Mouse (Mus musculus) megakaryocyte, embryonic 14.5 days (primary cell): ENCODE data around the gene Plekha1. TPM values are rescaled to one million over a fixed set of nuclear protein-coding genes. Genes with fewer than 3 reads are reported as not detected.

Experiments used
- H3K27me3 ChIP-seq: replicated peaks from 2 replicates; pipeline ENCODE3; 2012; ENCODE audit warnings: inconsistent platforms
- H3K36me3 ChIP-seq: replicated peaks from 2 replicates; pipeline ENCODE3; 2012; ENCODE audit warnings: low read length, inconsistent platforms, mixed read lengths
- H3K4me1 ChIP-seq: 2 replicates; pipeline ENCODE4 v1.6.1; 2012; ENCODE audit warnings: inconsistent platforms
- H3K4me3 ChIP-seq: replicated peaks from 2 replicates; pipeline ENCODE3; 2012; ENCODE audit warnings: moderate library complexity, mild to moderate bottlenecking, inconsistent platforms
- H3K9me3 ChIP-seq: 2 replicates; pipeline ENCODE4 v1.6.1; 2012; ENCODE audit warnings: inconsistent platforms
- FLI1 ChIP-seq: IDR thresholded peaks from 2 replicates; pipeline ENCODE4 v1.6.1; 2012; ENCODE audit warnings: low read length, inconsistent platforms, mixed read lengths
- GATA1 ChIP-seq: IDR thresholded peaks from 3 replicates; pipeline ENCODE4 v1.6.1; 2012; ENCODE audit warnings: mixed read lengths, low read length, inconsistent platforms, borderline replicate concordance
- polyA plus RNA-seq: library from polyadenylated mRNA; stranded (reverse); fragments of >175 nt; gene quantifications from 2 replicates; pipeline ENCODE4 v1.2.3, GENCODE M21; 2012; ENCODE audit warnings: low replicate concordance; ENCODE audit not compliant: insufficient read depth

Plekha1 gene
- polyA plus RNA-seq = 0.56 and 2.1 TPM in 2 replicates

DNA sequence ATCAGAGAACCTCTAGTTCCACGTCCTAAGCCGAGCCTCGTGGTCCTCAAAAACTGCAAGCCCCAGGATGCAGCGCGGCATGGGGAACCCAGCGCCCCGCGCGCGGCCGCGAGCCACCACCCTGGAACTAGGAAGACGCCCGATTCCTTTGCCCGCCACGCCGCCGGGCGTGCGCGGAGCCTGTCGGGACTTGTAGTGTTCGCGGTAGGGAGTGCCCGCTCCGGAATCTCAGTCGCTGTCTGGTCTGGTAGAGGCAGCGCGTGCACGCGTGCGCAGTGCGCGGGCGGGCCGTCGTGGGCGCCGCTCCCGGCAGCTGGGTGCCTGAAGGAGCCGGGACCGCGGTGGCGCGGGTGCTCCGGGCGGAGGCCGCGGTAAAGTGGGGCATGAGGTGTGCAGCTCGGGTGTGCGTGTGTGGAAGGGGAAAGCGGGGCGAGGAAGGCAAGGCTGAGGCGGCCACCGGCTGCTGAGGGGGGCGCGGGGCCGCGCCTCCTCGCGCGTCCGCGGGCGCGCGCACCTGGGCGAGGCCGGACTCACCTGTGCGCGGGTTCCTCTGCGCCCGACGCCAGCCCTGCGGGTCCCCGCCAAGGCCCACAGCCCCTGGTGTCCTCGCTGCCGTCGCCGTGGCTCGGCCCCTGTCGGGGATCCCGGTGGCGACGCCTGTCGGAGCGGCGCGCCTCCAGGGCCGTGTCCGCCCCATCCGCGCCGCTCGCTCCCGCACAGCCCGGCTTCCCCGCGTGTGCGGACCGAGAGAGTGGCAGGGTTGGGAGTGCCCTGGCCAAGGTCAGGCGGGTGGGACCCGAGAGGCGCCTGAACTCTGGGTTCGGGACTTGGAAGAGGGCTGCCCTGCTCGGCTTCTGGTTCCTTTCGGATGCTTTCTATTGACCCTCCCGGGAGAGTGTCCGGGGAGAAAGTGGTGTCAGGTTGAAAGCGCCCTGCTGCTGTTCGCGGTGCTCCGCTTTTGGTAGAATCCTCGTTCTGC lies at the start of gene Plekha1:
TSS of gene Plekha1 (plus strand) at position 144 of the 979 bp plus-strand sequence.
- H3K36me3 ChIP-seq = no peaks in the 10 kb centered on the region
- H3K27me3 ChIP-seq = peaks cover 59% of the 10 kb centered on the region
- H3K4me3 ChIP-seq = peak within 1 kb of the TSS; percentile 94
- no peak for TF ChIP-seq GATA1
- no peak for TF ChIP-seq FLI1
- no peaks in the 10 kb centered on the region for H3K9me3 ChIP-seq
- peaks cover 15% of the 10 kb centered on the region for H3K4me1 ChIP-seq

GRCm38 (mm10) chr7:130816243-130816642 lies 49.3 kb upstream of the Plekha1 start:
- Histone ChIP-seq H3K27me3 (peaks cover 13% of the 10 kb centered on the region), H3K9me3 (no peaks in the 10 kb centered on the region), H3K4me3 (no peak overlapping the region), H3K4me1 (peaks cover 4% of the 10 kb centered on the region; the same call in 1 of the 2 replicates), H3K36me3 (no peaks in the 10 kb centered on the region)
- TF ChIP-seq GATA1 = no peak
- no peak for TF ChIP-seq FLI1

DNA sequence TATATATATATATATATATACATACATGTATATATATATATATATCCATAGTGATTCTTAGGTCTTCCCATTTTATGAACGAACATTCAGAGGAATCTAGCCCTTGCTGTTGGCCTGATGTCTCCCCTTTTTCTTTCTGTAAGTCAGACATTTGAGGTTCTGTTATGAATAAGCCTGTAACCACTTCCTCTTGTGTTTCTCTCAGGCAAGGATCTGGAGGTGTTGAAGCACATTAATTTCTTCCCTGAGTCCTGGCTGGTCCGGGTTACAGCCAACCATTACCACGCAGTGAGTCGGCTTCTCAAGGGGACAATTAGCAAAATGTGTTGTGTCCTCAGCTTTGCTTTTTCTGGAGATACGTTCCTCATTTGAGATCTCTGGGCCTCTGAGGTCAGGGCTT lies 46.7 kb upstream of the Plekha1 start:
- H3K9me3 ChIP-seq = no peaks in the 10 kb centered on the region
- no peak for TF ChIP-seq FLI1
- H3K4me3 ChIP-seq = no peak overlapping the region
- H3K36me3 ChIP-seq = no peaks in the 10 kb centered on the region
- H3K4me1 ChIP-seq = peaks cover 4% of the 10 kb centered on the region; the same call in 1 of the 2 replicates
- H3K27me3 ChIP-seq = peaks cover 21% of the 10 kb centered on the region

DNA sequence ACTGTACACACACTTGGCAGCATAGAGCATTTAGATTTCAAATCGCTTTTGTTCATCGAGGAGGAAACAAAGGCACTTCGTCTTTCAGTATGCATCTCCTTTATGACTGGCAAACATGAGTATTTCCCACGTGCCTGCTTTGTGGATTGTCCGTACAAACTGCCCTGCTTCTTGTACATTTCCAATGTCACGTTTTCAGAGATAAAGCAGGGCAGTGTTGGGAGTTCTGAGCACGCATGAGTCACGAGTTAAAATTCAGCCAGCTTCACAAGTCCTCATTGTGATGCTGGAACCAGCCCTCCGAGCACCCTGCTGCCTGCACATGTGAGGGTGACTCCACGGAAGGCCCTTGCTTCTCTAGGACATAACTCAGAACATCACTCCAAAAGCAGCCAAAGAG lies 45.9 kb upstream of the Plekha1 start:
- no peak for TF ChIP-seq FLI1
- TF ChIP-seq GATA1 = no peak
- H3K36me3 ChIP-seq = no peaks in the 10 kb centered on the region

GRCm38 (mm10) chr7:130823992-130824391 lies 41.6 kb upstream of the Plekha1 start:
- Histone ChIP-seq H3K27me3 (peaks cover 36% of the 10 kb centered on the region), H3K36me3 (no peaks in the 10 kb centered on the region), H3K4me1 (peaks cover 9% of the 10 kb centered on the region), H3K4me3 (no peak overlapping the region), H3K9me3 (no peaks in the 10 kb centered on the region)
- no peak for TF ChIP-seq GATA1
- TF ChIP-seq FLI1 = no peak

More for the DNA sequence above, 45.9 kb upstream of the Plekha1 start:
- peaks cover 23% of the 10 kb centered on the region for H3K27me3 ChIP-seq
- H3K4me3 ChIP-seq = no peak overlapping the region
- peaks cover 4% of the 10 kb centered on the region; the same call in 1 of the 2 replicates for H3K4me1 ChIP-seq
- H3K9me3 ChIP-seq = no peaks in the 10 kb centered on the region

- H3K4me1 ChIP-seq = peaks cover 8% of the 10 kb centered on the region; the same call in 1 of the 2 replicates
- no peak for TF ChIP-seq FLI1
- no peak for TF ChIP-seq GATA1
- H3K4me3 ChIP-seq = peak overlapping the region; percentile 60
- no peaks in the 10 kb centered on the region for H3K9me3 ChIP-seq
- no peaks in the 10 kb centered on the region for H3K36me3 ChIP-seq
- peaks cover 32% of the 10 kb centered on the region for H3K27me3 ChIP-seq
Observed at GRCm38 (mm10) chr7:130826343-130826742, 39.2 kb upstream of the Plekha1 start.

GRCm38 (mm10) chr7:130827431-130827830 lies 38.1 kb upstream of the Plekha1 start:
- no peaks in the 10 kb centered on the region for H3K36me3 ChIP-seq
- H3K4me3 ChIP-seq = no peak overlapping the region
- no peaks in the 10 kb centered on the region for H3K9me3 ChIP-seq
- H3K4me1 ChIP-seq = peaks cover 8% of the 10 kb centered on the region; the same call in 1 of the 2 replicates
- no peak for TF ChIP-seq FLI1
- H3K27me3 ChIP-seq = peaks cover 31% of the 10 kb centered on the region

DNA sequence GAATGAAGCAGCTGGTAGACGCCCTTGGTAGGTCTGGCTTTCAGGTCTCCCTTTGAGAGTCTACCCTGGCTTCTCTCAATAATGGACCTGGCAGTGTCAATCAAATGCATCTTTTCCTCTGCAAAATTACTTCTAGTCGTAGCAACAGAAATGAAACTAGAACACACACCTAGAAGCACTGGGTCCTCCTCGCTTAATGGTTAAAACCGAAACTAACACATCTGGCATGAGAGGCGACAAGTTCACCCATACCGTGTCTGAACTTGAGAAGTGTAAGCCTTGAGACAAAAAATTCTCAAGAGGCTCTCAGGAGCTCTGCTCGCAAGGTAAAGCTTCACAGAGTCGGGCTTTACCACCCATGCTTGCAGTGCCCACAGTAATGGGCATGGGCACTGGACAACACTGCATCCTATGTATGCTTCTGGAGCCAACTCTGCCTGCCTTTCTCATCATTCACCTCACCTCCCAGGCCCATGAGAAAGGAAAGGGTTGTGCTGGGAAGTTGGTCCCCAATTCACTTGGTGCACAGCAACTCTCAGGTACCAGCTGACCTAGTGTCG lies 37.6 kb upstream of the Plekha1 start:
- Histone ChIP-seq H3K4me3 (no peak overlapping the region), H3K36me3 (no peaks in the 10 kb centered on the region), H3K27me3 (peaks cover 33% of the 10 kb centered on the region), H3K4me1 (peaks cover 8% of the 10 kb centered on the region; the same call in 1 of the 2 replicates), H3K9me3 (no peaks in the 10 kb centered on the region)
- TF ChIP-seq GATA1 = no peak

GRCm38 (mm10) chr7:130828475-130828874 lies 37.1 kb upstream of the Plekha1 start:
- no peaks in the 10 kb centered on the region for H3K9me3 ChIP-seq
- peaks cover 8% of the 10 kb centered on the region; the same call in 1 of the 2 replicates for H3K4me1 ChIP-seq
- TF ChIP-seq GATA1 = no peak
- no peak for TF ChIP-seq FLI1
- H3K4me3 ChIP-seq = no peak overlapping the region
- H3K36me3 ChIP-seq = no peaks in the 10 kb centered on the region
- peaks cover 30% of the 10 kb centered on the region for H3K27me3 ChIP-seq

DNA sequence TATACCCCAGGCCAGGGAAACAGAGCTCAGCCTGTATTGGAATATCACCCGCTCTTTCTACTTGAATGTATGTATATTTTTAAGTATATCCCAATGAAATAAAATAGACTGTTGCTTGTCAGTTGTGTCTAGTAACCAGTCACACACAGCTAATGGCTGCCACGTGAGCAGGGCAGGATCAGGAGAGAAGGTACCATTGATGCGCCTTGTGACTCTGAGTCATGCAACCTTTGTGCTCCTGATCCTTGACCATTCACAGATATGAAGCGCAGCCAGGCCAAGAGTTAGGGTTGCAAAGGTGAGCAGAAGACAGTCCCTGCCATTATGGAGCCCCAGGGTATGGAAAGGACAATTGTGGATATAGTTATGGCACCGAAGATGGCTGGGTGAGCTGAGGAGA lies 34.0 kb upstream of the Plekha1 start:
- Histone ChIP-seq H3K27me3 (peaks cover 25% of the 10 kb centered on the region), H3K36me3 (no peaks in the 10 kb centered on the region), H3K9me3 (no peaks in the 10 kb centered on the region), H3K4me3 (no peak overlapping the region), H3K4me1 (peaks cover 4% of the 10 kb centered on the region; the same call in 1 of the 2 replicates)
- no peak for TF ChIP-seq FLI1
